Mouse (Mus musculus): Measurements from ENCODE around the gene Trub2.

GRCm38 (mm10) chr2:29747188-29747782, 41.0 kb downstream of the Trub2 start:
- no peak for TF ChIP-seq CTCF (IDR thresholded peaks at IDR 0.05; ENCODE audit: borderline replicate concordance, control insufficient read depth, extremely low read depth, insufficient read depth, low read length, poor library complexity)
- no peak for TF ChIP-seq POLR2A (IDR thresholded peaks at IDR 0.05; ENCODE audit: control insufficient read depth, extremely low read depth, insufficient read depth, low read length, poor library complexity)

All from thymus, adult 2 months (tissue).